Mouse (Mus musculus) lung, postnatal 0 days (tissue): ENCODE data around the gene Slc22a7. TPM values are rescaled to one million over a fixed set of nuclear protein-coding genes. Genes with fewer than 3 reads are reported as not detected.

Source experiments
- ATAC-seq: fragments of 200-750 bp; cut with Nextera tagmentation; 2 replicates; pipeline ENCODE4 v1.8.0; 2017; ENCODE audit warnings: moderate library complexity
- DNase-seq: peaks from one replicate; pipeline ENCODE4 v3.0.0-alpha.2; 2016; ENCODE audit warnings: low spot score
- H3K27ac ChIP-seq: fragments of 300-500 bp; sonication (generic); 2 replicates; pipeline ENCODE4 v1.5.1; 2014; ENCODE audit warnings: antibody characterized with exemption, mild to moderate bottlenecking, low read length, mixed read lengths
- H3K27me3 ChIP-seq: fragments of 300-500 bp; sonication (generic); replicated peaks from 2 replicates; pipeline ENCODE4 v1.6.1; 2014; ENCODE audit warnings: low read length, mixed read lengths; ENCODE audit not compliant: insufficient read depth
- H3K36me3 ChIP-seq: fragments of 300-500 bp; sonication (generic); 2 replicates; pipeline ENCODE4 v1.6.1; 2014; ENCODE audit warnings: low read length, mixed read lengths; ENCODE audit not compliant: insufficient read depth
- H3K4me1 ChIP-seq: fragments of 300-500 bp; sonication (generic); 2 replicates; pipeline ENCODE4 v1.6.1; 2014; ENCODE audit warnings: antibody characterized with exemption, low read depth, low read length, mixed read lengths; ENCODE audit not compliant: insufficient read depth
- H3K4me2 ChIP-seq: fragments of 300-500 bp; sonication (generic); replicated peaks from 2 replicates; pipeline ENCODE4 v1.6.1; 2014; ENCODE audit warnings: low read depth, mild to moderate bottlenecking, low read length, moderate library complexity, mixed read lengths
- H3K4me3 ChIP-seq: fragments of 300-500 bp; sonication (generic); 2 replicates; pipeline ENCODE4 v1.5.1; 2014; ENCODE audit warnings: low read depth, low read length
- H3K9ac ChIP-seq: fragments of 300-500 bp; sonication (generic); replicated peaks from 2 replicates; pipeline ENCODE4 v1.6.1; 2014; ENCODE audit warnings: low read depth, mild to moderate bottlenecking
- H3K9me3 ChIP-seq: fragments of 300-500 bp; sonication (generic); 2 replicates; pipeline ENCODE4 v1.6.1; 2016; ENCODE audit warnings: low read length, mixed read lengths
- CTCF ChIP-seq: IDR thresholded peaks from 2 replicates; pipeline ENCODE4 v1.5.1; 2016; ENCODE audit warnings: antibody characterized with exemption, mild to moderate bottlenecking
- EP300 ChIP-seq: IDR thresholded peaks from 2 replicates; pipeline ENCODE4 v1.6.1; 2016; ENCODE audit warnings: antibody characterized with exemption, mild to moderate bottlenecking, control low read depth
- WGBS: fragments of 180-500 bp; shearing (Covaris S2); extraction: QIAGEN DNeasy Blood & Tissue Kit; methylation state at CpG from one replicate; pipeline ENCODE4 v1.1.7; 2014; 5-methylcytosine and 5-hydroxymethylcytosine counted together
- polyA plus RNA-seq: library from polyadenylated mRNA; unstranded; fragments of >200 nt; fragmentation: Nextera tagmentation; extraction: Ambion mirVana; gene quantifications from 2 replicates; pipeline ENCODE4 v1.2.1, GENCODE M21; 2015

The Slc22a7 gene
- polyA plus RNA-seq, 1 experiment from 2014 or later = not detected

DNA sequence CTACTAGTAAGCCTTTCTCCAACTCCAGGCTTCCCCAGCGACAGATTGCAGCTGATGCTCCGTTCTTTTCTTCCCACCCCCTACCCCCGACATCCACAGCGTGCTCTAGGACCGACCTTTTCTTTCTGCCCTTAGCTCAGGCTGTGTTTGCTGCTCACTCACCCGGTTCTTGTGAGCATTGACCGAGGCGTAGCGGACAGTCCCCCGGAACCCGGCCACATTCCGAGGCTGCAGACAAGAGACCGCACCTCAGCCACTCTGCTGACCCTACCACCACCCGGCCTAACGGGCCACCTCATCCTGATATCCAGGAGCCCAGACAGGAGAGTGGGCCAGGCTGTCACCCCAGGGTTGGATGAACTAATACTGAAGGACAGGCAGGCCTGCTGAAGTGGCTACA is 39.0 kb upstream of the Slc22a7 start:
- H3K27me3 ChIP-seq = no peaks in the 10 kb centered on the region
- H3K4me3 ChIP-seq = no peak overlapping the region
- no peaks in the 10 kb centered on the region for H3K4me1 ChIP-seq
- no peak overlapping the region for H3K4me2 ChIP-seq
- H3K9ac ChIP-seq = no peak overlapping the region
- H3K9me3 ChIP-seq = no peaks in the 10 kb centered on the region
- ATAC-seq (no peak), DNase-seq (no peak)
- H3K36me3 ChIP-seq = no peaks in the 10 kb centered on the region
- 72% methylated on average over 15 of the region's 15 CpGs for WGBS
- no peak overlapping the region for H3K27ac ChIP-seq
- no peak for TF ChIP-seq EP300
- no peak for TF ChIP-seq CTCF

DNA sequence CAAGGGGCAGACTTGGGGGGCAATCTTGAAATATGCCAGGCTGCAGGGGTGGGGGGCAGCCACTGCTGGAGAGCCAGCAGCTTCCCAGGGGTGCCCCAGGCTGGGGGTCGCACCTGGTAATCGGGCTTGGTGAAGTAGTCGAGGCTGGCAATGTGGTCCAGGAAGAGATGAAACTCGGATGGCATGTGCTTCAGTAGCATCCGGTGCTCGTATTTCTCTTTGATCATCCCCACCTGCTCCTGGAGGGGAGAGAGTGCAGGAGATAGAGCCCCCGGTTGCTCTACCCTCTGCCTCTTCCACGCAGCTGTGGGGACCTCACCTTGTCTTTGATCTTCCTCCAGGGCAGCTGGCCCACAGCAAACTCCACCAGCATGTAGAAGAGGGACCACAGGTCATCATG is 38.3 kb upstream of the Slc22a7 start:
- no peak overlapping the region for H3K4me2 ChIP-seq
- no peaks in the 10 kb centered on the region for H3K4me1 ChIP-seq
- 47% methylated on average over 8 of the region's 8 CpGs for WGBS
- no peaks in the 10 kb centered on the region for H3K36me3 ChIP-seq
- H3K9me3 ChIP-seq = no peaks in the 10 kb centered on the region
- H3K4me3 ChIP-seq = no peak overlapping the region
- no peak for TF ChIP-seq CTCF
- no peak for TF ChIP-seq EP300
- DNase-seq (no peak), ATAC-seq (no peak)
- no peaks in the 10 kb centered on the region for H3K27me3 ChIP-seq
- no peak overlapping the region for H3K27ac ChIP-seq
- no peak overlapping the region for H3K9ac ChIP-seq

DNA sequence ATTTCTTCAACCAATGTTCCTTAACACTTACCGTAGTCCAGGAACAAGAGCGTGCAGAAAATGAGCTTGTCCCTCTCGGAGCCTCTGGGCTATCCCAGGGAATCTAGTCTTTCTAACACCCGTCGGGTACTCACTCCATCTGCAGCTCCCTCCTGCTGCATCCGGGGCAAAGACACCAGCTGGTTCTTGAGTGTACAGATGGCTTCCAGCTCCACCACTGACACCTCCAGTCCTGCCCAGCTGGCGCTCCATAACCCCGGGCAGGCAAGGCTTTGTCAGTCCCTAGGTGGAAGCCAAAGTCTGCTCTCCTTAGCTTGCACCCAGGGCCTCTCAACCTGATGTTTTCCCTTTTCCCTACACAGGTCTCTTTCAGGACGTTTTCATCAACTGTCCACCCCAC is 29.6 kb upstream of the Slc22a7 start:
- Histone ChIP-seq H3K9ac (no peak overlapping the region), H3K4me1 (no peaks in the 10 kb centered on the region), H3K27ac (no peak overlapping the region), H3K4me3 (no peak overlapping the region), H3K4me2 (no peak overlapping the region), H3K9me3 (no peaks in the 10 kb centered on the region), H3K27me3 (no peaks in the 10 kb centered on the region), H3K36me3 (no peaks in the 10 kb centered on the region)
- TF ChIP-seq CTCF (no peak), EP300 (no peak)
- no peak for DNase-seq
- 0 out of 2 replicates have a peak, but pooled peaks have one; percentile 14 for ATAC-seq
- WGBS = 71% methylated on average over 9 of the region's 9 CpGs

DNA sequence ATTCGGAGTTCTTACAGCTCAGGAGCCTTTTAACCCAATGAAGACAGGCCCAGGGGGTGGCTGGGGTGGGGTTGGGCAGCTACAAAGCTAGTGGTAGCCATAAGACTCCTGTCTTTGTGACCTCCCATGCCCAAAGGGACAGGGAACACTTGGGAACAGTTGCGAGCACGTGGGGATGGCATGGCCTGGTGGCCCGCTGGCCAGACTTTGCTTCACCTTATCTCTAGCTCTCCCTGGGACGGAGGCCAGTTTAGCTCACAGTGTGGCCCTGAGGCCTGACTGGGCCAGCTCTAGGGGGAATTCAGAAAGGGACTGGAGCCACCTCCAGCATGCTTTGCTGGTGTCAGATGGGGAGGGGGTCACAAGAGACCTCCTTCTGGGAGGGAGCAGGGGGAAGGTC is 24.0 kb upstream of the Slc22a7 start:
- TF ChIP-seq EP300 (no peak), CTCF (no peak)
- H3K4me1 ChIP-seq = no peaks in the 10 kb centered on the region
- no peaks in the 10 kb centered on the region for H3K9me3 ChIP-seq
- no peak for ATAC-seq
- WGBS = 69% methylated on average over 5 of the region's 5 CpGs
- H3K36me3 ChIP-seq = no peaks in the 10 kb centered on the region
- DNase-seq = no peak
- no peak overlapping the region for H3K27ac ChIP-seq
- H3K27me3 ChIP-seq = peaks cover 25% of the 10 kb centered on the region
- no peak overlapping the region for H3K4me3 ChIP-seq
- no peak overlapping the region for H3K9ac ChIP-seq
- no peak overlapping the region for H3K4me2 ChIP-seq

DNA sequence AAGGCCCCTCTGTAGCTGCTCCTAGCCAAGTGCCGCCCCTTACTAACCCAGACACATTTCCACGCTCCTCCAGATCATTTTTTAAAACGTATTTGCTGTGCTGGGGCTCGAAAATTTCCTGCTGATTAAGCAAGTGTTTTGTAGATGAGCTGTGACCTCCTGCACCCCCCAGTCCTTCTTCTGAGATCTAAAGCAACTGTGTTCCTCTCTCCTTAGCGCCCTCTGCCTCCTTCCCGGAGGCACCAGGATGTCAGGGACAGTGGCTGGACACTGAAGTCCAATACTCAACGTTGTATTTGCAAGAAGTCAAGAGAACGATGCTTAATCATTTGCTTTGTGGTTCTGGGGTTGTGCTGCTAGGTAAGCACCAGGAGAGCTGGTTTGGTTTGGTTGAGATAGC is 23.1 kb upstream of the Slc22a7 start:
- Histone ChIP-seq H3K9ac (no peak overlapping the region), H3K4me3 (peak overlapping the region; percentile 28), H3K4me1 (no peaks in the 10 kb centered on the region), H3K9me3 (no peaks in the 10 kb centered on the region), H3K36me3 (no peaks in the 10 kb centered on the region), H3K27ac (no peak overlapping the region), H3K4me2 (peak overlapping the region; percentile 52), H3K27me3 (peaks cover 25% of the 10 kb centered on the region)
- no peak for TF ChIP-seq EP300
- peak; percentile 47 for TF ChIP-seq CTCF
- ATAC-seq (no peak), DNase-seq (peak; percentile 40)
- whole genome bisulfite sequencing = 4% methylated on average over 8 of the region's 8 CpGs

DNA sequence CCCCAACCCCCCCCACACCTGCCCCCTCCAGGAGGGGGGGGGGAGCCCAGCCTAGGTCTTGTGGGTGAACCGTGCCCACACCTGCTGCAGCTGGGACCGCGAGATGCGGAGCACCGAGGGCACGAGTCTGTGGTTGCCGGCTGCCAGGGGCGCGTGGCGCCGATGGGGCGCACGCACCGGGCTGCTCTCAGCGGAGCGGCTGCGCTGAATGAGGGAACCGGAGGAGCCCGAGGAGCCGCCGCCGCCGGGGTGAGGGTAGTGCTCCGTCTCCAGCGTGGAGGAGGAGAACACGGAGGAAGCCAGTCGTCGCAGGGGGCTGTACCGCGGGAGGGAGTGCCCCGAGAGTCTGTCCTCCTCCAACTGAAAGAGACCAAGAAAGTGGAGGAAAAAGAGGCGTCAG is 22.4 kb upstream of the Slc22a7 start:
- Histone ChIP-seq H3K9ac (no peak overlapping the region), H3K4me3 (peak overlapping the region; percentile 28), H3K9me3 (no peaks in the 10 kb centered on the region), H3K36me3 (no peaks in the 10 kb centered on the region), H3K4me2 (peak overlapping the region; percentile 52), H3K4me1 (no peaks in the 10 kb centered on the region), H3K27ac (no peak overlapping the region), H3K27me3 (peaks cover 28% of the 10 kb centered on the region)
- WGBS = under 1% methylated on average over 29 of the region's 32 CpGs
- no peak for TF ChIP-seq EP300
- TF ChIP-seq CTCF = no peak
- DNase-seq (no peak), ATAC-seq (no peak)

DNA sequence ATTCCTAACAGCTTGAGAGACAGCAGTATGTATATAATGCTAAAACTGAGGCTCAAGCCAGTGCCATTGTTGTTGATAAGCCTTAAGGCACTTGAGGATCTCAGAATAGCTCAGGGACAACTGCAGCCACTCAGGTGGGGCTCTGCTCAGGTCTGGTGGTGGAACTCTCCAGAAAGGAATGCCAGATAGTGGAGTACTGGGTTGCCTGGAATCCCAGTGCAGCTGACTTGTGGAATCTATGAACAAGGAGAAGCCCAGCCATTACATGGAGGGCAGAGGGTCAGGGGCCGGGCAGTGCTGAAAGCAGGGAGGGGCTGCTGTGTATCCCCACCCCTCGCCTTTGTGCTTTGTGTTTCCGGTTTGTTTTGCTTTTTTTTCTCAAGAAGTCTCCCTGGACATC is 20.2 kb upstream of the Slc22a7 start:
- Histone ChIP-seq H3K4me2 (no peak overlapping the region), H3K4me3 (no peak overlapping the region), H3K9me3 (no peaks in the 10 kb centered on the region), H3K27ac (no peak overlapping the region), H3K27me3 (peaks cover 36% of the 10 kb centered on the region), H3K4me1 (peaks cover 7% of the 10 kb centered on the region; the same call in 1 of the 2 replicates), H3K36me3 (no peaks in the 10 kb centered on the region), H3K9ac (no peak overlapping the region)
- ATAC-seq = peak; percentile 49; the same call in 1 of the 2 replicates
- TF ChIP-seq EP300 = no peak
- TF ChIP-seq CTCF = no peak
- WGBS = 22% methylated on average over 3 of the region's 3 CpGs
- no peak for DNase-seq
